Mouse (Mus musculus) cerebellum, postnatal 36 days (tissue): ENCODE results near the gene Sprr4.
"Not testable (repeated sequence)": the region's sequence is repeated elsewhere in the genome, so short reads cannot be mapped to it uniquely, and the experiment has no call there.

Experiments
- DNase-seq, 2 experiments: peaks; one replicate each; pipeline ENCODE4 v3.0.0; 2021 to 2022; ENCODE audit warnings: mixed read lengths in 2 of 2

Gene Sprr4

DNA sequence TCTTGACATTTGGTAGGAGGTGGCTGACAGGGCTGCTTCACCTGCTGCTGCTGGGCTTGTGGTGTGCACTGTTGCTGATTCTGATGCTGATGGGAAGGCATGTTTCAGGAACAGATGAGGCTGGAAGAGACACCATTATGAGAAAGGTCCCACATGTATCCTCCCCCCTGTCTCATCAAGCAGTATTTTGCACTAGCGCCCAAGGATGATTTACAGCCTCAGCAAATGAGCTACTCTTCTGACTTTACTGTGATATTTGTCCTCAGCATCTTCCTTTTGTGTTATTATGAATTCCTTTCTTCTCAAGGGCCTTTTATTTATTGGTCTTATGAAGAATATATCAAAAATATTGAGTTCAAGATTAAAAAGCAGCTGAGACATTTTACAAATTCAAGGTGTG lies at the start of gene Sprr4:
Sprr4 (minus strand) TSS at position 101 of the 400 bp plus-strand sequence.
- DNase-seq, result no peak

DNA sequence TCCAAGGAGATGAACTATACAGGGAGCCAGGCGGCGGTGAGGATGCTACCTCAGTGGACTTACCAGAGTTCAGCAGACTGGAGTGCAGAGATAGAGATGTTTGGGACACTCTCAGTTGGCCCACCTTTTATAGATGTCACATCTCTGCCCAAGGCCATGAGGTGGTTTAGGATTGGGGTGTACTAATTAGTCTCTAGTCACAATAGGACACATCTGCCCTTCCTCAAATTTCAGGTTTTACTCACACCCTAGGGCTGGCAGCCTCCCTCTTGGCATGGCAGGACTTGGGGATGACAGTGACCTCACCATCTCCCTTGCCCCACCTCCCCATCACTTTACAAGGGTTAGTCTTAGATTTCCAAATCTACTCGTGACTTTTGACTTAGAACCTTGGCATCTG lies 34.1 kb upstream of the Sprr4 start, which contains the start of gene 2310046K23Rik:
2310046K23Rik (minus strand) TSS at position 101 of the 400 bp plus-strand sequence.
- no peak for DNase-seq

DNA sequence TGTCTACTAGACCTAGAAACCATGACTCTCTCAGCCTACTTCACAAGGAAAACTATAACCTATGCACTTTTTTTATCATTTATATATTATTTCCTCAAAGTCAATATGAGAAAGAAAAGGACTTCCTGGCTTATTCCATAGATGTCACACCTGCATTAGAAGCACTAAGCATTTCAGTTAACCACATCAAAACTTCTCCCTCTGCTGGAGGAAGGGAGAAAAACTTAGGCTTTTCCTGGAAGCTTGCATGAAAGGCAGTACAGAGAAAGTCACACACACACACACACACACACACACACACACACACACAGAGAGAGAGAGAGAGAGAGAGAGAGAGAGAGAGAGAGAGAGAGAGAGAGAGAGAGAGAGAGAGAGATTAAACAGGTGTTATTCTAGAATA lies 12.0 kb upstream of the Sprr4 start:
- no peak for DNase-seq

DNA sequence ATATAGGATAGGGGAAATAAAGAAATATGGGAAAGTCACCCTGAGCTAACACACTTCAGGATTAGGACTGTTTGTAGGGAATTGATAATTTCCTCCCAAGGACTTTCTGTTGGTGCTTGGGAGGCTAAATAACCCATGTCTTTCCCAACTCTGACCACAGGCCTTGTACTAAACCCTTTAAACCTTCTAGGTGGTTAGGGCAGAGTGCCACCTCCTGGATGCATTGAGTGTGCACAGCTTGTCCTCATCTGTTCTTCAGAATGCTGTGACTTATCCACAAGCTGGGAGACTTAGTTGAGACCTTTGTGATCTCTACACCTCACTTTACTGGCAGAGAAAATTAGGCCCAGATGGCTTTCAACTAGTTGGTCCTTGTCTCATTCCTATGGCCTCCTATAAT lies 10.5 kb upstream of the Sprr4 start:
- DNase-seq, result no peak

DNA sequence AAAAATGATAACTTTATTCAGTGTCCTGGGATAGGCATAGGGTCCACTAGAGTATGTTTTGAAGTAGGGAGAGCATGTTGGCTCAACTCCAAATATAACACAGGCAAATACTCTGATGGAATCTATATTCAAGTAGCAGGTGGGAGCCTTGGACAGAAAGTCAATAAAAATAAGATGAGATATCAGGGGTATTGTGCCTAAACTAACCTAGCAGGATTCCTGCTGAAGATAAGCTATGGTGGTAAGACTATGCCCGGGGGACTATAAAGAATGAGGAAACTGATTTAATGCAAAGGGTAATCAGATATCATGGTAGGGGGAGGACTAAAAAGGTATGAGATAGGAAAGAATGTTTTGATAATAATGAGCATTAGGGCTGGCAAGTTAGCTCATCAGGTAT lies 7.9 kb upstream of the Sprr4 start:
- no peak for DNase-seq

DNA sequence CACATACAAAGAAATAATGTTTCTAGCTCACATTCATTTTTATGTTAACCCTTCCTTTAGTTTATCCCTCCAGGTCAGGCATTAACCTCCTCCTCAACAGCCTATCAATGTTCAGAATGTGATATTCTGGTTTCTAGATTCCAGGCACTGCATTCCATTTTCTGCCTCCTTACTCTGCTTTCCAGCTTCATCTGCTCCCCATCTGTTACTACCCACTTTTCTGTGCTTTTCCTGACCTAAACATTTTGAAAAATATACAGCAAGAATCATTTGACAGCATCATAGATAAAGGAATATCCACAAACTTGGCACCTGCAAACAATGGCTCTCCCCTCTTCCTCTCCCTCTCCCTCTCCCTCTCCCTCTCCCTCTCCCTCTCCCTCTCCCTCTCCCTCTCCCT lies 3.2 kb upstream of the Sprr4 start:
- DNase-seq, result no peak

DNA sequence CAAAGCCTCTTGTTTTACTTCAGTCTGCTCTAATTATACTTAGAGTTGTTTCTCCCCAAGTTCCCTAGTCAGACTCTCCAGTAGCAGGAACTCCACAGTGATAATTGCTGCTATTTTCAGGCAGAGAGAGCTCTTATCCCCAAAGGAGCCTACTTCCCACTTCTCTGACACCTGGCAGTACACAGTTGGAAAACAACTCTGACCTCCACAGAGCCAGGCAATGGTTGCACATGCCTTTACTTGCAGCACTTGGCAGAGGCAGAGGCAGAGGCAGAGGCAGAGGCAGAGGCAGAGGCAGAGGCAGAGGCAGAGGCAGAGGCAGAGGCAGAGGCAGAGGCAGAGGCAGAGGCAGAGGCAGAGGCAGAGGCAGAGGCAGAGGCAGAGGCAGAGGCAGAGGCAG lies 10.0 kb downstream of the Sprr4 start:
- DNase-seq, result not testable (repeated sequence)

DNA sequence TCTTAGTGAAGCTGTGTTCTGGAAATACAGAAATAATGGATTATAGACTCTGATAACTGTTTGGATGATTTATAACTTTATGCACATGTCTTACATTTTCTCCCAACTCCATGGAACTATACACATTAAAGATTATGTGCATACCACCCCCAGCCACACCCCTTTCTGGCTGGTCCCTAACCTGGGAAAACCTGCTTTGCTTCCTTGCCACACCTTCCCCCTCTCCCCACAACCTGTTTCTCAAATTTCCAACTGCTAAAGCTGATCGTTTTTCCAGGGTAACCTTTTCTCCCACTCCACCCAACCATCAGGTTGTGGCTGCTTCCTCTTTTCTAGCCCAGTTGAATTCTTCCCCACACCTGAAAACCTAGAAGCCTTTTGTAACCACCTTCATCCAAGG lies 14.0 kb downstream of the Sprr4 start:
- no peak for DNase-seq

DNA sequence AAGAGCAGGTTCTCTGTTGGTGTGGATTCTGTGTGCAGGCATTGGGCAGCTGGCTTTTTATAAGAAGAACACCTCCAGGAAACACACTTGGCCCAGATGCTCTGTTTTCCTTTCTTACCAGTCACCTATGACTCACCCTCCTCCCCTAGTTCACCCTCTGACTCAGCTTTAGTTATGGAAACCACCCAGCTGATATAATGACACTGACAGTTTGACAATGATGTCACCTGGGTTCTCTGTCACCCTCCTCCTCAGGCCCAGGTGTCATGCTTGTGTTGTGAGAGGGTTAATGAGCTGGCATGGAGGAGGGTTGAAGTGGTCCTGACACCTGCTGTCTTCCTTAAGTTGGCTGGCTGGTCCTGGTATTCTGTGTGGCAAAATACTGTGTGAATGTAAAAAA lies 14.4 kb downstream of the Sprr4 start, which contains the start of gene Sprr1a:
Sprr1a (minus strand) TSS at position 33 of the 400 bp plus-strand sequence.
- DNase-seq, result no peak

DNA sequence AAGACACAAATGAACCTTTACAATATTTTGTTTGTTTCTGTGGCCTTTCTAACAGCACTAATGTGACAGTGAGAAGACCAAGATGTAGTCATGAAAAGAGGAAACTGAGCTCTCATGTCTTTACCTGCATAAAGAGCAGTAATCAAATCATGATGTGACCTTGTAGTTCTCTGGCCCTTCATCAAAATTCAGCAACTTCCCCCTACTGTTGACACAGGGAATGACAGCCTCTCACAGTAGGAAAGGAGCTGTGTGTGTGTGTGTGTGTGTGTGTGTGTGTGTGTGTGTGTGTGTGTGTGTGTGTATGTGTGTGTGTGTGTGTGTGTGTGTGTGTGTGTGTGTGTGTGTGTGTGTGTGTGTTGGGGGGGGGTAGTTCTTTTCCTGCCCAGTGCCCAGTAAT lies 19.0 kb downstream of the Sprr4 start:
- DNase-seq, result not testable (repeated sequence)

DNA sequence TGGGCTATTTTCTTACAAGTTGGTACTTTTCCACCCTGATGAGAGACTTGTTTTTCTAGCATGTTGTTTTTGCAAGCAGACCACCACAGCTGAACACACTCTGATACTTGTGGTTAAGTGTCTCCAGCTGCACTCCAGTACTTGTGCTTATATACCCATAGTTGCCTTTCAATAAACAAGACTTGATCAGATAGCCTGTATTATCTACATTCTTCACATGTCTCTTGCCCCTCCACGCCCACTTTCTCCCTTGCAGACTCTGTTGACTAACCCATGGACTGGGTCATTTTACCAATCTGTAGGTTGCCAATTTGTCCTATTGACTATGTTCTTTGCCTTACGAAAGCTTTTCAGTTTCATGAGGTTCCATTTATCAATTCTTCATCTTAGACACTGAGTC lies 30.2 kb downstream of the Sprr4 start:
- no peak for DNase-seq

DNA sequence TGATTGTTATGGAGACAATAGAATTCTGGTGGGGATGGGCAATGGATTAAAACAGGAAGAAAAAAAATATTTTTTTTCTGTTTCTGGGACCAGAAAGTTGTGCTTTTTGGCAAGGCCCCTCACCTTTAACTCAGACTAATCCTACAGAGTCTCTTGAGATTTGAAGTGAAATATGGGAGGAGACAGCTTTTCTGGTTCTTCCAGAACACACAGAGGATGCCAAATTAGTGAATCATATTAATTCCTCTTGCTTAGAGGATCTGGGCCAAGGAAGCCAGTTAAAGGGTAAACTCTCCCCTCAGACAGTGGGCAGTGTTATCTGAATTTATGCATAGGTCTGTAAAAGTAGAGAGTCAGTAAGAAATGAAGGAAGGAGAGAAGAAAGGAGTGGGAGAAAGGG lies 32.9 kb downstream of the Sprr4 start:
- no peak for DNase-seq

DNA sequence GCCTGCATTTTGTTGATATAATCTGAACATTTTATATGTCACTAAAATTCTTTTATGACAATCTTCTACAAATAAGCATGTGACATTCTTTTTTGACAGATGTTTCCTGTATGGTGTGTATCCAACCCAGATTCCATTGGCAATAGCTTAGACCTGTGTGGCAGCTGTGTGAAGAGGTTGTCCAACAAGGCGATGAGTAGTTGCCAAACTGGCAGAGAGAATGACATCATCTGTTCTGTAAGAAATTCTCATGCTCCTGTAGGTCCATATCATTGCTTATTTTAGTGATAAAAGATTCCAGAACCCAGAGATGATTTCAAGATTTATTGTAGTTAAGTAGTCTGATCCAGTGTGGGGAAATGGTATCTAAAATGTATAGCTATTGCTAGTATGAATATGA lies 33.7 kb downstream of the Sprr4 start:
- DNase-seq, result no peak

DNA sequence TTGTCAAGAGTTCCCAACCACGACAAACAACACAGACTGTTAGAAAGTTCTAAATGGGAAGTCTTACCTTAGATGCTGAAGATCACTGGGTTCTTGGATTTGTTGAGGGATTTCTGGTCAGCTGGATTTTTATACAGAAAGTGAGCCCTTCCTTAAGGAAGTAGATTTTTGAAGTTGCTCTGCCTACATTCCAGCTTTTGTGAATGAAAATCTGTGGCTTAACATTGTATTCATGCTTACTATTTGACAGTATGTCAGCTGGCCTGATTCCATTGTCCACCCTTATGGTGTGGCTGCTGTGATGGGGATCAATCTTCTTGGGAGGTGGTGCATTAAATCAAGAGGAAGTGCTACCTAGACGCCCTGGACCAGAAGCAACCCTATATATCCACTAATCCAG lies 41.7 kb downstream of the Sprr4 start, which contains the start of gene Sprr3:
Sprr3 (minus strand) TSS at position 101 of the 400 bp plus-strand sequence.
- DNase-seq, result no peak

DNA sequence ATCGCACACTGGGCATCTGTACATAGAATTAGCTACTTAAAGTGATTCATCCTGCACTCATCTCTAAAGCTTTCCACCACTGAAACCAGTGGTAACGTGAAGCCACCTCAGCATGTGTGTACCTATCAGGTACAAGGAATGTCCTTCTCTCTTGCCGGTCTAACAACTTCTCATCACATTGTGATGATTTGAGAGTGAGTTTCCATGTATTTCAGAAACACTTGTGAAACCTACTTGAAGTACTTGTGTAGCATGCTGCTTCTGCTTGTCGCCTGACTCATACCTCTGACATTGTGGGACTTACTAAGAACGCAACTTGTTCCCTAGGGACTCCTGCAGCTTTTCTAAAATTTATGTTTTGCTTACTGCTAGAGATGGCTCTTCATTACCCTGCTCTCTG lies 45.1 kb downstream of the Sprr4 start:
- DNase-seq, result no peak
